Mouse (Mus musculus) intestine, postnatal 0 days (tissue): Measurements from ENCODE around the gene Scml4. TPM values are rescaled to one million over a fixed set of nuclear protein-coding genes. Genes with fewer than 3 reads are reported as not detected.

Experiments
- ATAC-seq: fragments of 200-750 bp; cut with Nextera tagmentation; 2 replicates; pipeline ENCODE4 v1.8.0; 2017; ENCODE audit warnings: mild to moderate bottlenecking, moderate TSS enrichment, moderate library complexity
- H3K27ac ChIP-seq: fragments of 300-500 bp; sonication (generic); 2 replicates; pipeline ENCODE4 v1.5.1; 2014; ENCODE audit warnings: mild to moderate bottlenecking, low read depth, low read length, moderate library complexity
- H3K27me3 ChIP-seq: fragments of 300-500 bp; sonication (generic); replicated peaks from 2 replicates; pipeline ENCODE4 v1.6.1; 2014; ENCODE audit warnings: low read length, mixed read lengths; ENCODE audit not compliant: control insufficient read depth, insufficient read depth
- H3K36me3 ChIP-seq: fragments of 300-500 bp; sonication (generic); 2 replicates; pipeline ENCODE4 v1.6.1; 2014; ENCODE audit warnings: mild to moderate bottlenecking, moderate library complexity; ENCODE audit not compliant: control insufficient read depth, insufficient read depth
- H3K4me1 ChIP-seq: fragments of 300-500 bp; sonication (generic); replicated peaks from 2 replicates; pipeline ENCODE4 v1.6.1; 2014; ENCODE audit warnings: antibody characterized with exemption, low read length, mixed read lengths; ENCODE audit not compliant: control insufficient read depth, insufficient read depth
- H3K4me2 ChIP-seq: fragments of 300-500 bp; sonication (generic); replicated peaks from 2 replicates; pipeline ENCODE4 v1.6.1; 2014; ENCODE audit warnings: low read depth, mild to moderate bottlenecking, moderate library complexity
- H3K4me3 ChIP-seq: fragments of 300-500 bp; sonication (generic); 2 replicates; pipeline ENCODE4 v1.5.1; 2014; ENCODE audit warnings: low read depth, low read length
- H3K9ac ChIP-seq: fragments of 300-500 bp; sonication (generic); 2 replicates; pipeline ENCODE4 v1.6.1; 2014; ENCODE audit warnings: mild to moderate bottlenecking, low read depth, low read length
- H3K9me3 ChIP-seq: fragments of 300-500 bp; sonication (generic); 2 replicates; pipeline ENCODE4 v1.6.1; 2016; ENCODE audit warnings: mixed run types; ENCODE audit not compliant: control insufficient read depth
- CTCF ChIP-seq: sonication (generic); IDR thresholded peaks from 2 replicates; pipeline ENCODE4 v1.5.1; 2016; ENCODE audit warnings: low read depth, mild to moderate bottlenecking, control low read depth, antibody characterized with exemption, moderate library complexity
- WGBS: fragments of 180-500 bp; shearing (Covaris S2); extraction: QIAGEN DNeasy Blood & Tissue Kit; methylation state at CpG from one replicate; pipeline ENCODE4 v1.1.7; 2014; 5-methylcytosine and 5-hydroxymethylcytosine counted together
- polyA plus RNA-seq: library from polyadenylated mRNA; unstranded; fragments of >200 nt; fragmentation: Nextera tagmentation; extraction: Ambion mirVana; gene quantifications from 2 replicates; pipeline ENCODE4 v1.2.1, GENCODE M21; 2015

Gene Scml4
- polyA plus RNA-seq, 1 experiment from 2014 or later, result 13.0 TPM

DNA sequence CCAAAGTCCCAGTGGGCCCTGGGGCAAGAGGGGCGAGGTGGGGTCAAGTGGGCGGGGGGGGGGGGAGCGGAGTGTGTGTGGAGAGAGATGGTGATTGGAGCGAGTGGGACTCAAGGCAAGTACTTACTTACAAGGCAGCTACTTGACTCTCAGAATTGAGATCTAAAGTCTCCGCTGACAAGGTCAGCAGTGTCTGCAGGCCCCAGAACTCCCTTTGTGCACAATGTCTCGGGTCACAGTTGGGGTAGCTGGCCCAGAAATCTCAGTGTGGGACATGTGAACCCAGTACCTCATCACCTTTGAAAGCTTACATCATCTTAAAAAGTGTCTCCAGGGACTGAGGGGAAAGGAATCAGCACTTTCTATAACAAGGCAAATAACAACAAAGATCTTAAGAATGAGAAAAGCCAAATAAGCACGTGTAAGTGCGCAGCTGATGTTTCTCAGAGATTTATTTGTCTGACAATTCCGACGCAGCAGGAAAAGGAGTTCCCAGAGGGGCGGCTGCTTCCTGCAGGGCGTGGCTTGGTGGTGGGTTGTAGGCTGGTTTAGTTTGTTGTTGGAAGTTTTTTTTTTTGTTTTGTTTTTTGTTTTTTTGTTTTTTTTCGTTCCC lies 142.0 kb downstream of the Scml4 start:
- WGBS, result 20% methylated on average over 13 of the region's 13 CpGs
- Histone ChIP-seq H3K4me1 (0 out of 2 replicates have a peak, but pooled peaks cover 2% of the 10 kb centered on the region), H3K9me3 (no peaks in the 10 kb centered on the region), H3K9ac (no peak overlapping the region), H3K4me2 (peak overlapping the region; percentile 77), H3K36me3 (no peaks in the 10 kb centered on the region), H3K4me3 (peak overlapping the region; percentile 37), H3K27ac (no peak overlapping the region), H3K27me3 (0 out of 2 replicates have a peak, but pooled peaks cover 7% of the 10 kb centered on the region)
- TF ChIP-seq CTCF, result no peak
- ATAC-seq, result no peak

- Histone ChIP-seq H3K4me2 (peak overlapping the region; percentile 77), H3K9me3 (no peaks in the 10 kb centered on the region), H3K4me3 (peak overlapping the region; percentile 37), H3K36me3 (no peaks in the 10 kb centered on the region), H3K4me1 (0 out of 2 replicates have a peak, but pooled peaks cover 2% of the 10 kb centered on the region), H3K27me3 (0 out of 2 replicates have a peak, but pooled peaks cover 7% of the 10 kb centered on the region), H3K9ac (no peak overlapping the region; the same call in 1 of the 2 replicates), H3K27ac (no peak overlapping the region)
- no peak for ATAC-seq
- WGBS, result 10% methylated on average over 25 of the region's 25 CpGs
- TF ChIP-seq CTCF, result no peak
Observed at GRCm38 (mm10) chr10:43002721-43003465, 142.7 kb downstream of the Scml4 start.

DNA sequence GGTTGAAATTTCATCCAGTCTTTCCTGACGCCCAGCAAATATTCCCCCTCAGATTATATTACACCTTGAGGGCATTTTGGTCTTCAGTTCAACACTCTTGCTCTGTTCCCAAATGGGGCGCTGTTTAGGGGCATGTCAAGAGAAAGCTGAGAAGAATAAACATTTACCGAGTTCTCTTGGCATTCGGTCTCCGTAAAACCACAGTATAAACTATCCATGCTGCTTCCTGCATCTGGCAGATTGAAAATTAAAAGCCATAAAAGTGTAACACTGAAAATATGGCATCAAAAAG lies 143.2 kb downstream of the Scml4 start:
- H3K27me3 ChIP-seq, result 0 out of 2 replicates have a peak, but pooled peaks cover 7% of the 10 kb centered on the region
- no peak overlapping the region for H3K4me3 ChIP-seq
- H3K27ac ChIP-seq, result no peak overlapping the region
- H3K9me3 ChIP-seq, result no peaks in the 10 kb centered on the region
- H3K4me1 ChIP-seq, result 0 out of 2 replicates have a peak, but pooled peaks cover 2% of the 10 kb centered on the region
- no peak for TF ChIP-seq CTCF
- H3K36me3 ChIP-seq, result no peaks in the 10 kb centered on the region
- peak overlapping the region; percentile 77 for H3K4me2 ChIP-seq
- WGBS, result 24% methylated on average over 5 of the region's 5 CpGs
- no peak for ATAC-seq
- no peak overlapping the region for H3K9ac ChIP-seq

- Histone ChIP-seq H3K9ac (no peak overlapping the region), H3K4me3 (no peak overlapping the region), H3K27ac (no peak overlapping the region), H3K4me2 (no peak overlapping the region), H3K36me3 (no peaks in the 10 kb centered on the region), H3K4me1 (0 out of 2 replicates have a peak, but pooled peaks cover 2% of the 10 kb centered on the region), H3K27me3 (0 out of 2 replicates have a peak, but pooled peaks cover 7% of the 10 kb centered on the region), H3K9me3 (no peaks in the 10 kb centered on the region)
- peak; percentile 19; the same call in 1 of the 2 replicates for TF ChIP-seq CTCF
- 86% methylated on average over 16 of the region's 16 CpGs for WGBS
- ATAC-seq, result no peak
Observed at GRCm38 (mm10) chr10:43004174-43004734, 144.1 kb downstream of the Scml4 start.

DNA sequence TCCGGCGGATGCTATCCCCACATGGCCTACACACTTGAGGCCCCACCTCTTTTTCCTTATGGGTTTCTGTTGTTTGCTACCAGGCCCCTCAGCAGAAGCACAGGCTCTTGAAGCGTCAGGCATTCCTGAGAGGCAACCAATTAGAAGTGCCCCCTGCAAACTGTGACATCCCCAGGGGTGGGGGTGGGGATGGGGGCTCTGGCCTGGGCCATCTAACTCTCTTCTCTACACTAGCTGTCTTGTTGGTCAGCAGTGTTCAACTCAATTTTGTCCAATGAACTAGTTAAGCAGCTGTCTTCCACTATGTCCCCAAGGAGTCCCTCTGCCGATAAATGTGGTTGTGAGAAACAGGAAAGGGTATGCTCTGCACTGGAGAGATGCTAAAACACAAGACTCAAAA lies 144.9 kb downstream of the Scml4 start:
- Histone ChIP-seq H3K27ac (no peak overlapping the region), H3K27me3 (0 out of 2 replicates have a peak, but pooled peaks cover 7% of the 10 kb centered on the region), H3K36me3 (no peaks in the 10 kb centered on the region), H3K9me3 (no peaks in the 10 kb centered on the region), H3K4me3 (no peak overlapping the region), H3K4me2 (no peak overlapping the region), H3K9ac (no peak overlapping the region), H3K4me1 (0 out of 2 replicates have a peak, but pooled peaks cover 2% of the 10 kb centered on the region)
- ATAC-seq, result no peak
- TF ChIP-seq CTCF, result no peak
- WGBS, result 86% methylated on average over 4 of the region's 4 CpGs

DNA sequence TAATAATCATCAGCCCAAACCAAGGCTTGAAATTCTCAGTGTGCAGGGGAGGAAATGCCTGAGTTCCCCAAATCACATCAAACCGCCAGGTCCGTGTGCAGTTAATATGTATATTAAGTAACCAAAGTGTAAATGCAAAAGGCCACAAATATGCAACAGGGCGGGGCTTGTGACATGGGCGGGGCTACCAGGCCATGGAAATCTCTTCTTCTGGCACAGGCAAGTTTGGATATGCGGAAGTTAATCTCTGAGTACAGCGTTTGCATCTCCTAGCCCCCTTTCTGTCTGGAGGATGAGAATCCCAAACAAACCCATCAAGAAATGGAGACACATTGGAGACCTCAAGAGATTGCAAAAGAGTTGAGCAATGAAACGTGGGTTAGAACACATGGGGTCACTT lies 145.5 kb downstream of the Scml4 start:
- no peak overlapping the region for H3K9ac ChIP-seq
- H3K27ac ChIP-seq, result no peak overlapping the region
- H3K9me3 ChIP-seq, result no peaks in the 10 kb centered on the region
- 0 out of 2 replicates have a peak, but pooled peaks cover 2% of the 10 kb centered on the region for H3K4me1 ChIP-seq
- no peak overlapping the region for H3K4me2 ChIP-seq
- 0 out of 2 replicates have a peak, but pooled peaks cover 7% of the 10 kb centered on the region for H3K27me3 ChIP-seq
- no peak for TF ChIP-seq CTCF
- no peaks in the 10 kb centered on the region for H3K36me3 ChIP-seq
- no peak overlapping the region for H3K4me3 ChIP-seq
- WGBS, result 76% methylated on average over 7 of the region's 7 CpGs
- ATAC-seq, result no peak
